Mouse (Mus musculus): ENCODE measurements at regions not wholly inside any gene's neighbourhood (a gene's known extent, or its start where the extent isn't known, plus 50 kb on each side); places are given as distances from the start of the nearest gene placed in this dataset.
A peak's percentile ranks its signal among the peaks of the same experiment; 100 is the strongest.

GRCm38 (mm10) chr15:45180173-45180572, 5046.0 kb downstream of the 9330182O14Rik start:
- peak; percentile 47; the same call in 1 of the 2 replicates for TF ChIP-seq CTCF (IDR thresholded peaks at IDR 0.05; ENCODE audit: borderline replicate concordance, extremely low read depth, insufficient read depth, insufficient read length)
- no peak for TF ChIP-seq POLR2A (IDR thresholded peaks at IDR 0.05; ENCODE audit: borderline replicate concordance, extremely low read depth, insufficient read depth, insufficient read length, poor library complexity, severe bottlenecking)
